Comparison of ENCODE assay signal across 15 mouse cellular contexts in the genomic region with DNA sequence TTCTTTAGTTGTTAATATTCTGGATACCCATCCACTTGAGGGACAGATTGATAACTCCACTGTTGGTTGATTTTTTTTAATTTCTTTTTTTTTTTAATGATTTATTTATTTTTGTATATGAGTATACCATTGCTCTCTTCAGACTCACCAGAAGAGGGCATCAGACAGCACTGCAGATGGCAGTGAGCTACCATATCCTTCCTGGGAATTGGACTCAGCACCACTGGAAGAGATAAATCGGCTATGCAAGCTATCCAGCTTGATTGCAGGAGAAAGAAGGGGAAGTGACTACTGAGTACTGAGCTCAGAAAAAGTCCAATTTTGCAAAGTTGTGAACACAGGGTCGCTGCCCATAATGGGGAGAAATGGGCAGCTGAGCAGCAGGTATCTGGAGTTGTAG. TPM values are rescaled to one million over a fixed set of nuclear protein-coding genes. Genes with fewer than 3 reads are reported as not detected.
"Had no signal": no experiment of that assay in that cellular context is flagged by ENCODE, and none has a peak within 500 bp of the region (broad histone marks: within the 10 kb centered on the region; RNA-seq: fewer than 3 reads in every experiment).

No protein-coding gene starts in this region.

RNA-seq across cellular contexts. Expression of a gene that starts 0.5 kb away (rescaled TPM):
- total RNA-seq: megakaryocyte progenitor cell, adult 5-6 weeks; midbrain, postnatal 0 days; neutrophil, adult 5-6 weeks had no signal
- polyA plus RNA-seq: lung, adult 2 months; lung, embryonic 15.5 days; lung, postnatal 0 days; macrophage; midbrain, embryonic 11.5 days; midbrain, embryonic 13.5 days; midbrain, embryonic 15.5 days; midbrain, postnatal 0 days; neural tube, embryonic 12.5 days; spleen, adult 2 months; stomach, embryonic 15.5 days; stomach, postnatal 0 days; thymus, adult 2 months had no signal
